Mouse (Mus musculus) forebrain, embryonic 10.5 days (tissue): ENCODE measurements around the gene Pdcd6. TPM values are rescaled to one million over a fixed set of nuclear protein-coding genes. Genes with fewer than 3 reads are reported as not detected.

ENCODE experiments used
- polyA plus RNA-seq: library from polyadenylated mRNA; unstranded; fragments of >200 nt; fragmentation: Nextera tagmentation; extraction: Ambion mirVana; gene quantifications from 2 replicates; pipeline ENCODE4 v1.2.1, GENCODE M21; 2016

The Pdcd6 gene
- polyA plus RNA-seq, 1 experiment from 2014 or later: 130 TPM

Other genes with a start within 250 kb of the Pdcd6 start
- gene Slc9a3, start 196.1 kb downstream of the Pdcd6 start, polyA plus RNA-seq: not detected in 2 replicates
- 81.8 and 81.9 TPM in 2 replicates for gene Exoc3, start 108.8 kb downstream of the Pdcd6 start, polyA plus RNA-seq
- 1.5 and 1.6 TPM in 2 replicates for gene Ahrr, start 25.2 kb downstream of the Pdcd6 start, polyA plus RNA-seq
- 274 and 282 TPM in 2 replicates for gene Sdha, start 32.7 kb upstream of the Pdcd6 start, polyA plus RNA-seq
- gene Ccdc127, start 32.7 kb upstream of the Pdcd6 start, polyA plus RNA-seq: 52.4 and 56.7 TPM in 2 replicates
- gene Lrrc14b, start 46.4 kb upstream of the Pdcd6 start, polyA plus RNA-seq: not detected in 2 replicates
- 4.3 and 6.5 TPM in 2 replicates for gene Zfp72, start 73.3 kb upstream of the Pdcd6 start, polyA plus RNA-seq
- gene Ftl1-ps1, start 82.1 kb upstream of the Pdcd6 start, polyA plus RNA-seq: 77.3 and 88.6 TPM in 2 replicates
- gene Zfp825, start 176.4 kb upstream of the Pdcd6 start, polyA plus RNA-seq: 21.3 and 23.4 TPM in 2 replicates